Mouse (Mus musculus) thymus, adult 2 months (tissue): ENCODE data around the gene Mapkap1.
"Not testable (repeated sequence)": the region's sequence is repeated elsewhere in the genome, so short reads cannot be mapped to it uniquely, and the experiment has no call there.

ENCODE experiments used
- CTCF ChIP-seq: fragments of 200-500 bp; IDR thresholded peaks from 2 replicates; pipeline ENCODE4 v1.5.1; 2012; ENCODE audit warnings: mild to moderate bottlenecking, control low read depth, low read length, moderate library complexity, borderline replicate concordance; ENCODE audit not compliant: control insufficient read depth, poor library complexity, insufficient read depth; ENCODE audit errors: extremely low read depth
- POLR2A ChIP-seq: fragments of 200-500 bp; IDR thresholded peaks from 2 replicates; pipeline ENCODE4 v1.6.1; 2012; ENCODE audit warnings: mild to moderate bottlenecking, low read length, control low read depth, moderate library complexity; ENCODE audit not compliant: control insufficient read depth, poor library complexity, insufficient read depth; ENCODE audit errors: extremely low read depth

DNA sequence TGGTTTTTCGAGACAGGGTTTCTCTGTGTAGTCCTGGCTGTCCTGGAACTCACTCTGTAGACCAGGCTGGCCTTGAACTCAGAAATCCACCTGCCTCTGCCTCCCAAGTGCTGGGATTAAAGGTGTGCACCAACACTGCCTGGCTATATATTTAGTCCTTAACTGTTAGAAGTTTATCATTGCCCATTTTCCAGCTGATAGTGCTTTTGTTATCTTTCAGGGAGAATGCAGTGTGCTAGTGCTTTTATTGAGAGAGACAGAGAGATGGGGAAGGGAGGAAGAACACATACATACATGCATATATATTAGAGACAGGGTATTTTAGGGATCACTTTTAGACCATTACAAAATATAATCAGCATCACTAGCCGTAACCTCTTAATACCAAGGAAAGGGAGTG lies 26.3 kb downstream of the Mapkap1 start:
- not testable (repeated sequence) for TF ChIP-seq CTCF, POLR2A
